ENCODE assay signal across 9 mouse cellular contexts in the genomic region with DNA sequence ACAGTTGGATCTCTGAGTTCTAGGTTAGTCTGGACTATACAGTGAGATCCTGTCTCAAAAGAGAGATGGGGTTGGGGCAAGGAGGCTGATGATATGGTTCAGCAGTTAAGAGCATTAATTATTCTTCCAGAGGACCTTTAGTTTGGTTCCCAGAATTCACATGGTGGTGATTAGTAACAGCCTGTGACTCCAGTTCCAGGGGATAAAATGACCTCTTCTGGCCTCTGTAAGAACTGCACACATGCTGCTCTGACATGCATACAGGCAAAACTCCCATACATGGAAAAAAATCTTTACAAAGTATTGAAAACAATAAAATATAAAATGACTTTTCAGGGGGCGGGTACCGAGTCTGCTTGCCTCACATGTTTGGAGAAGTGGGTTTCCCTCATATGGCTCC. TPM values are rescaled to one million over a fixed set of nuclear protein-coding genes. Genes with fewer than 3 reads are reported as not detected.
DNase-seq lines count a peak whose midpoint lies in the region; ATAC-seq and TF ChIP-seq lines count a peak whose summit lies in the region.
"Had no signal": no experiment of that assay in that cellular context is flagged by ENCODE, and none has a peak within 500 bp of the region (broad histone marks: within the 10 kb centered on the region; RNA-seq: fewer than 3 reads in every experiment).

No protein-coding gene starts in this region.

- no peak for ATAC-seq in CD4-positive, CD25-positive, alpha-beta regulatory T cell, adult 4 months
- ATAC-seq in kidney, embryonic 16.5 days (ENCODE audit: low FRiP score, low TSS enrichment), result no peak
- ATAC-seq in kidney, postnatal 0 days (replicated peaks; ENCODE audit: low FRiP score, low read depth), result no peak

- in situ Hi-C loops in CH12.LX (cut with MboI; ENCODE audit: low pct_ligation_motif_present, low pct_unique_long_range_greater_than_20kb, low sequenced_read_pairs), result no loop called here

- H3K79me2 ChIP-seq in CH12.LX (replicated peaks; ENCODE audit: control insufficient read depth, extremely low read depth, insufficient read depth, poor library complexity, severe bottlenecking), result no peaks in the 10 kb centered on the region; the same call in 1 of the 2 replicates

- no peak for TF ChIP-seq POLR2A in kidney, adult 2 months (IDR thresholded peaks at IDR 0.05; ENCODE audit: low read depth, low read length)
- TF ChIP-seq POLR2A in CH12.LX (IDR thresholded peaks at IDR 0.05; ENCODE audit: low read depth, low read length), result no peak

- WGBS in kidney, adult 2 months, result 62% methylated on average over 2 of the region's 2 CpGs
- 83% methylated on average over 2 of the region's 2 CpGs for WGBS in kidney, embryonic 16.5 days
- WGBS in kidney, postnatal 0 days, result 78% methylated on average over 2 of the region's 2 CpGs

- H3K4me2 ChIP-seq in kidney, embryonic 16.5 days (replicated peaks; ENCODE audit: low read depth, low read length), result no peak overlapping the region
- H3K4me2 ChIP-seq in CH12.LX (ENCODE audit: insufficient read depth, low read depth, poor library complexity, severe bottlenecking), result no peak overlapping the region
- H3K4me2 ChIP-seq in kidney, postnatal 0 days (ENCODE audit: low read length), result no peak overlapping the region

- peak; percentile 75 for TF ChIP-seq RAD21 in CH12.LX (IDR thresholded peaks at IDR 0.05; ENCODE audit: low read depth, low read length)

- H3K36me3 ChIP-seq in kidney, adult 2 months (ENCODE audit: control insufficient read depth, insufficient read depth, low read length), result no peaks in the 10 kb centered on the region; the same call in 1 of the 2 replicates
- peaks cover 12% of the 10 kb centered on the region for H3K36me3 ChIP-seq in kidney, embryonic 16.5 days (ENCODE audit: insufficient read depth, low read length)
- peaks cover 16 to 25% of the 10 kb centered on the region in 2 experiments for H3K36me3 ChIP-seq in CH12.LX (replicated peaks in 1 of 2; ENCODE audit: control insufficient read depth in 1 of 2, insufficient read depth in 1 of 2, low read length in 1 of 2)
- H3K36me3 ChIP-seq in kidney, postnatal 0 days (ENCODE audit: insufficient read depth, low read length), result 0 out of 2 replicates have a peak, but pooled peaks cover 6% of the 10 kb centered on the region

- H3K27me3 ChIP-seq in kidney, adult 2 months (replicated peaks; ENCODE audit: control insufficient read depth, insufficient read depth, low read length), result no peaks in the 10 kb centered on the region
- no peaks in the 10 kb centered on the region for H3K27me3 ChIP-seq in kidney, embryonic 16.5 days (ENCODE audit: insufficient read depth, low read length)
- no peaks in the 10 kb centered on the region for H3K27me3 ChIP-seq in CH12.LX (replicated peaks)
- no peaks in the 10 kb centered on the region for H3K27me3 ChIP-seq in kidney, postnatal 0 days (ENCODE audit: insufficient read depth, low read length)

- dilution Hi-C loops in CH12.LX (cut with MboI; ENCODE audit: extremely low pct_ligation_motif_present, extremely low pct_unique_long_range_greater_than_20kb, low sequenced_read_pairs), result no loop called here

- H3K9ac ChIP-seq in kidney, embryonic 16.5 days (replicated peaks; ENCODE audit: low read length), result no peak overlapping the region
- H3K9ac ChIP-seq in CH12.LX (ENCODE audit: insufficient read depth, low read depth), result no peak overlapping the region
- H3K9ac ChIP-seq in kidney, postnatal 0 days (ENCODE audit: low read depth, low read length), result no peak overlapping the region

- no peak overlapping the region for H3K4me3 ChIP-seq in kidney, adult 2 months (ENCODE audit: insufficient read depth, low read depth, low read length)
- no peak overlapping the region for H3K4me3 ChIP-seq in kidney, embryonic 16.5 days (ENCODE audit: low read length)
- H3K4me3 ChIP-seq in CH12.LX (replicated peaks in 1 of 3; ENCODE audit: low read depth in 2 of 3, low read length in 2 of 3, poor library complexity in 1 of 3), result no peak overlapping the region
- no peak overlapping the region for H3K4me3 ChIP-seq in kidney, postnatal 0 days (replicated peaks; ENCODE audit: low read depth, low read length)

- TF ChIP-seq EP300 in CH12.LX (IDR thresholded peaks at IDR 0.05; ENCODE audit: low read length), result no peak

- no peaks in the 10 kb centered on the region for H3K9me3 ChIP-seq in kidney, embryonic 16.5 days (ENCODE audit: low read length)
- no peaks in the 10 kb centered on the region for H3K9me3 ChIP-seq in CH12.LX (replicated peaks; ENCODE audit: low read length)
- no peaks in the 10 kb centered on the region for H3K9me3 ChIP-seq in kidney, postnatal 0 days (replicated peaks; ENCODE audit: low read length)

- H3K27ac ChIP-seq in kidney, adult 2 months (ENCODE audit: insufficient read depth, low read depth, low read length), result no peak overlapping the region
- H3K27ac ChIP-seq in kidney, embryonic 16.5 days (ENCODE audit: low read length), result no peak overlapping the region
- H3K27ac ChIP-seq in CH12.LX (ENCODE audit: insufficient read depth, low read depth), result no peak overlapping the region
- H3K27ac ChIP-seq in kidney, postnatal 0 days, result no peak overlapping the region
- H3K27ac ChIP-seq: macrophage had no signal

- DNase-seq in CD4-positive, CD25-positive, alpha-beta regulatory T cell, adult 2 months (ENCODE audit: low read depth, low spot score), result peak; percentile 72
- DNase-seq in kidney, adult 2 months, result peak; percentile 79
- DNase-seq in CH12.LX (ENCODE audit: extremely low read depth), result peak; percentile 36
- peak; percentile 87 for DNase-seq in kidney, postnatal 0 days (ENCODE audit: low spot score)
- no peak for DNase-seq in right cerebral cortex, postnatal 10 days (ENCODE audit: low spot score in 2 of 2)
- DNase-seq in gastrocnemius, adult 8-10 months (ENCODE audit: low spot score in 2 of 2), result no peak

- peak; percentile 35 for TF ChIP-seq CTCF in kidney, adult 2 months (conservative IDR thresholded peaks at IDR 0.05; ENCODE audit: insufficient read depth, insufficient read length, low read depth, low read length)
- peak; percentile 42 to 74 for TF ChIP-seq CTCF in CH12.LX (conservative IDR thresholded peaks at IDR 0.05 in 1 of 2, IDR thresholded peaks at IDR 0.05 in 1 of 2; ENCODE audit: low read depth in 2 of 2, low read length in 2 of 2)
- peak; percentile 68 for TF ChIP-seq CTCF in kidney, postnatal 0 days (IDR thresholded peaks at IDR 0.05; ENCODE audit: low read depth)

- peaks cover 18% of the 10 kb centered on the region for H3K4me1 ChIP-seq in kidney, adult 2 months (ENCODE audit: control insufficient read depth, insufficient read depth, low read length)
- H3K4me1 ChIP-seq in kidney, embryonic 16.5 days (ENCODE audit: insufficient read depth, low read length), result peaks cover 27% of the 10 kb centered on the region
- H3K4me1 ChIP-seq in CH12.LX (ENCODE audit: control insufficient read depth in 1 of 2, insufficient read depth in 2 of 2), result peaks cover 23 to 53% of the 10 kb centered on the region in 2 experiments
- peaks cover 27% of the 10 kb centered on the region for H3K4me1 ChIP-seq in kidney, postnatal 0 days (replicated peaks; ENCODE audit: insufficient read depth, low read length)

RNA-seq across cellular contexts. Expression of a gene that starts 3.1 kb away (rescaled TPM):
- polyA plus RNA-seq in CD4-positive, CD25-positive, alpha-beta regulatory T cell, adult 4 months (2017; shearing (Covaris generic)), result 10 to 100 TPM; 20.8 to 28.7 TPM
- polyA plus RNA-seq in kidney, adult 2 months (2012; rRNA removed), result 71.4 and 78.4 TPM in 2 replicates
- polyA plus RNA-seq in kidney, embryonic 16.5 days (2015; fragmentation: Nextera tagmentation; extraction: Ambion mirVana), result 24.0 and 50.8 TPM in 2 replicates
- 8.6 and 9.8 TPM in 2 replicates for total RNA-seq in CH12.LX (2012; rRNA removed)
- total RNA-seq in CH12.LX (2014; rRNA removed), result 19.3 and 22.0 TPM in 2 replicates
- polyA plus RNA-seq in CH12.LX (2012; ENCODE audit: insufficient read length, low read depth), result 20.7 and 25.1 TPM in 2 replicates
- polyA plus RNA-seq in kidney, postnatal 0 days (2015; fragmentation: Nextera tagmentation; extraction: Ambion mirVana), result 55.7 and 55.8 TPM in 2 replicates
- 10 to 100 TPM; 33.7 to 38.3 (median 35.8) TPM for total RNA-seq in gastrocnemius, adult 8-10 months (2022)

RNA-seq across cellular contexts. Expression of a gene that starts 3.3 kb away (rescaled TPM):
- 10 to 100 TPM; 56.0 to 57.2 TPM for polyA plus RNA-seq in CD4-positive, CD25-positive, alpha-beta regulatory T cell, adult 4 months (2017; shearing (Covaris generic))
- polyA plus RNA-seq in kidney, adult 2 months (2012; rRNA removed), result 124 and 150 TPM in 2 replicates
- 226 and 236 TPM in 2 replicates for polyA plus RNA-seq in kidney, embryonic 16.5 days (2015; fragmentation: Nextera tagmentation; extraction: Ambion mirVana)
- total RNA-seq in CH12.LX (2012; rRNA removed) (142 and 143 TPM in 2 replicates), CH12.LX (2014; rRNA removed) (73.3 and 86.7 TPM in 2 replicates)
- polyA plus RNA-seq in CH12.LX (2012; ENCODE audit: insufficient read length, low read depth), result 180 and 215 TPM in 2 replicates
- 237 and 246 TPM in 2 replicates for polyA plus RNA-seq in kidney, postnatal 0 days (2015; fragmentation: Nextera tagmentation; extraction: Ambion mirVana)
- total RNA-seq in gastrocnemius, adult 8-10 months (2022), result 100 to 1,000 TPM; 727 to 752 (median 743) TPM

RNA-seq across cellular contexts. Expression of a gene that starts 19.3 kb away (rescaled TPM):
- polyA plus RNA-seq in CD4-positive, CD25-positive, alpha-beta regulatory T cell, adult 4 months (2017; shearing (Covaris generic)), result not detected
- polyA plus RNA-seq in kidney, adult 2 months (2012; rRNA removed), result 0.07 and 0.27 TPM in 2 replicates
- polyA plus RNA-seq in kidney, embryonic 16.5 days (2015; fragmentation: Nextera tagmentation; extraction: Ambion mirVana), result 0.54 TPM in 1 of 2 replicates, not detected in the other
- not detected in 2 replicates for total RNA-seq in CH12.LX (2012; rRNA removed)
- not detected in 2 replicates for total RNA-seq in CH12.LX (2014; rRNA removed)
- not detected in 2 replicates for polyA plus RNA-seq in CH12.LX (2012; ENCODE audit: insufficient read length, low read depth)
- polyA plus RNA-seq in kidney, postnatal 0 days (2015; fragmentation: Nextera tagmentation; extraction: Ambion mirVana), result 0.32 TPM in 1 of 2 replicates, not detected in the other
- not detected for total RNA-seq in gastrocnemius, adult 8-10 months (2022)
- polyA plus RNA-seq: macrophage had no signal

RNA-seq across cellular contexts. Expression of a gene that starts 25.8 kb away (rescaled TPM):
- polyA plus RNA-seq in CD4-positive, CD25-positive, alpha-beta regulatory T cell, adult 4 months (2017; shearing (Covaris generic)), result not detected
- polyA plus RNA-seq in kidney, adult 2 months (2012; rRNA removed), result 0.06 and 0.27 TPM in 2 replicates
- polyA plus RNA-seq in kidney, embryonic 16.5 days (2015; fragmentation: Nextera tagmentation; extraction: Ambion mirVana), result 0.41 TPM in 1 of 2 replicates, not detected in the other
- total RNA-seq in CH12.LX (2012; rRNA removed) (0.80 and 0.89 TPM in 2 replicates), CH12.LX (2014; rRNA removed) (0.14 TPM in 1 of 2 replicates, not detected in the other)
- polyA plus RNA-seq in CH12.LX (2012; ENCODE audit: insufficient read length, low read depth), result 0.87 and 1.0 TPM in 2 replicates
- polyA plus RNA-seq in kidney, postnatal 0 days (2015; fragmentation: Nextera tagmentation; extraction: Ambion mirVana), result 0.31 and 0.39 TPM in 2 replicates
- 1 to 10 TPM in 3 of 4 experiments, under 1 TPM in 1; 0.96 to 2.4 (median 2.0) TPM for total RNA-seq in gastrocnemius, adult 8-10 months (2022)
- polyA plus RNA-seq: macrophage had no signal

RNA-seq across cellular contexts. Expression of a gene that starts 29.6 kb away (rescaled TPM):
- polyA plus RNA-seq in CD4-positive, CD25-positive, alpha-beta regulatory T cell, adult 4 months (2017; shearing (Covaris generic)), result under 1 TPM; 0.48 to 0.83 TPM
- 5.0 and 5.8 TPM in 2 replicates for polyA plus RNA-seq in kidney, adult 2 months (2012; rRNA removed)
- polyA plus RNA-seq in kidney, embryonic 16.5 days (2015; fragmentation: Nextera tagmentation; extraction: Ambion mirVana), result 7.8 and 8.6 TPM in 2 replicates
- total RNA-seq in CH12.LX (2012; rRNA removed), result 4.2 and 4.8 TPM in 2 replicates
- total RNA-seq in CH12.LX (2014; rRNA removed), result 2.0 and 2.1 TPM in 2 replicates
- 4.1 and 5.0 TPM in 2 replicates for polyA plus RNA-seq in CH12.LX (2012; ENCODE audit: insufficient read length, low read depth)
- polyA plus RNA-seq in kidney, postnatal 0 days (2015; fragmentation: Nextera tagmentation; extraction: Ambion mirVana), result 12.2 and 15.6 TPM in 2 replicates
- 1 to 10 TPM; 5.5 to 8.1 (median 6.3) TPM for total RNA-seq in gastrocnemius, adult 8-10 months (2022)

Comparison
In these comparisons a context has a peak if more than half of its experiments do, and no peak if none do; other contexts are left out.
1. DNase-seq: peak in CD4-positive, CD25-positive, alpha-beta regulatory T cell, adult 2 months (single experiment), kidney, adult 2 months (single experiment), CH12.LX (single experiment) and kidney, postnatal 0 days (single experiment); none in right cerebral cortex, postnatal 10 days (0 of 2) and gastrocnemius, adult 8-10 months (0 of 2).
2. Peak in every context shown above with its lines, with median percentiles within 50 percentile points of each other: CTCF ChIP-seq.